Mouse (Mus musculus): ENCODE data around the gene Meis3.

Meis3 gene

GRCm38 (mm10) chr7:16210862-16211365 is 36.0 kb downstream of the Meis3 start:
- no peak for DNase-seq (ENCODE audit: low read depth, low spot score)

GRCm38 (mm10) chr7:16213196-16213595 is 38.3 kb downstream of the Meis3 start:
- DNase-seq (ENCODE audit: low read depth, low spot score): no peak

GRCm38 (mm10) chr7:16213986-16214385 is 39.1 kb downstream of the Meis3 start:
- peak; percentile 71 for DNase-seq (ENCODE audit: low read depth, low spot score)

GRCm38 (mm10) chr7:16221582-16222272 is 46.8 kb downstream of the Meis3 start, which contains the start of gene Dhx34:
Gene Dhx34, minus strand, starts transcription at chr7:16222037.
- DNase-seq (ENCODE audit: low read depth, low spot score): peak; percentile 99

- peak; percentile 73 for DNase-seq (ENCODE audit: low read depth, low spot score)
Observed at GRCm38 (mm10) chr7:16229869-16230268, 55.0 kb downstream of the Meis3 start.
